In the genomic region with DNA sequence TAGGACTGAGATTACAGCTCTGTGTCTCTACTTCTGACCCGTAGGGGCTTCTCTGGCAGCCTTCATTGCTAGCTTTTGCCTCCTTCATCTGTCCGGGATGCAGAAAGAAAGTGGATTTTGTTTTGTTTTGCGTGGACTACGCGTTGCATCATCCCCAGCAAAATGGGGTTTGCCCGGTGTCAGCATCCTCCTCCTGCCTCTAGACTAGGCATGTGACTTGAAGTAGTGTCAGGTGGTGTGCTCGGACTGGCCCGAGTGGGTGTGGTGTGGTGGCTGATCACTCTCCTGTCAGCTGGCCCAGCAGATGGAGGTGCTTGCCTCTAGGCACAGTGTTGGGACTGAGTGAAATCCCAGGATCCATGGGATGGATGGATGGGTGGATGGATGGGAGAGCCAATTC, we compare ENCODE assay signal across 27 mouse cellular contexts. TPM values are rescaled to one million over a fixed set of nuclear protein-coding genes. Genes with fewer than 3 reads are reported as not detected.
A peak's percentile ranks its signal among the peaks of the same experiment; 100 is the strongest.
DNase-seq lines count a peak whose midpoint lies in the region; ATAC-seq and TF ChIP-seq lines count a peak whose summit lies in the region.
"Had no signal": no experiment of that assay in that cellular context is flagged by ENCODE, and none has a peak within 500 bp of the region (broad histone marks: within the 10 kb centered on the region; RNA-seq: fewer than 3 reads in every experiment).

No protein-coding gene starts in this region.

- no peak overlapping the region for H3K4me2 ChIP-seq in hindbrain, embryonic 16.5 days (ENCODE audit: low read length)
- H3K4me2 ChIP-seq: limb, embryonic 13.5 days; liver, embryonic 11.5 days; midbrain, embryonic 15.5 days had no signal

- 0 out of 2 replicates have a peak, but pooled peaks cover 2% of the 10 kb centered on the region for H3K9me3 ChIP-seq in E14TG2a.4 (ENCODE audit: low read length)
- H3K9me3 ChIP-seq in embryonic facial prominence, embryonic 10.5 days = peaks cover 2% of the 10 kb centered on the region; the same call in 1 of the 2 replicates
- H3K9me3 ChIP-seq in hindbrain, embryonic 16.5 days (ENCODE audit: control insufficient read depth, low read length) = no peaks in the 10 kb centered on the region
- H3K9me3 ChIP-seq: limb, embryonic 13.5 days; midbrain, embryonic 10.5 days; midbrain, embryonic 15.5 days had no signal

- intact Hi-C loops in gastrocnemius, adult 2 months (cut with DNase I) = no loop called here
- intact Hi-C loops in gastrocnemius, postnatal 36 days (cut with DNase I) = no loop called here

- peaks cover 19% of the 10 kb centered on the region for H3K36me3 ChIP-seq in E14TG2a.4 (ENCODE audit: insufficient read depth, low read length)
- H3K36me3 ChIP-seq in embryonic facial prominence, embryonic 10.5 days (replicated peaks) = peaks cover 54% of the 10 kb centered on the region
- no peaks in the 10 kb centered on the region for H3K36me3 ChIP-seq in hindbrain, embryonic 16.5 days (ENCODE audit: control insufficient read depth, insufficient read depth, low read length)
- H3K36me3 ChIP-seq: midbrain, embryonic 15.5 days had no signal

- 94% methylated on average over 8 of the region's 8 CpGs for WGBS in embryonic facial prominence, embryonic 10.5 days
- WGBS in hindbrain, embryonic 16.5 days = 91% methylated on average over 8 of the region's 8 CpGs

- no peak for DNase-seq in gastrocnemius, adult 2 months
- DNase-seq in gastrocnemius, postnatal 36 days = no peak
- DNase-seq in ZHBTc4 (ENCODE audit: low read depth, low spot score) = peak; percentile 91
- DNase-seq in neural tube, embryonic 10.5 days (ENCODE audit: extremely low spot score, low spot score) = no peak
- no peak for DNase-seq in embryonic facial prominence, embryonic 10.5 days (ENCODE audit: low spot score)
- DNase-seq: adrenal gland, adult 2 months; cerebellum, adult 11 months; cerebellum, adult 9-11 months; forebrain, postnatal 0 days; gastrocnemius, postnatal 10 days; heart, postnatal 14 days; kidney, adult 8-10 months; kidney, postnatal 4 days; right cerebral cortex, postnatal 14 days; thymus, postnatal 14 days had no signal

- no peak overlapping the region for H3K4me3 ChIP-seq in gastrocnemius, adult 2 months
- peak overlapping the region; percentile 81 for H3K4me3 ChIP-seq in E14TG2a.4 (replicated peaks; ENCODE audit: low read length)
- no peak overlapping the region for H3K4me3 ChIP-seq in embryonic facial prominence, embryonic 10.5 days
- H3K4me3 ChIP-seq in hindbrain, embryonic 16.5 days (ENCODE audit: low read length) = no peak overlapping the region
- H3K4me3 ChIP-seq: erythroblast, embryonic 14.5 days; limb, embryonic 13.5 days; midbrain, embryonic 10.5 days; midbrain, embryonic 15.5 days had no signal

- peak overlapping the region; percentile 25; the same call in 1 of the 2 replicates for H3K27ac ChIP-seq in gastrocnemius, adult 2 months
- H3K27ac ChIP-seq in embryonic facial prominence, embryonic 10.5 days (replicated peaks) = no peak overlapping the region
- no peak overlapping the region for H3K27ac ChIP-seq in hindbrain, embryonic 16.5 days (ENCODE audit: low read depth, low read length)
- H3K27ac ChIP-seq: hindbrain, postnatal 0 days; kidney, postnatal 0 days; limb, embryonic 13.5 days; midbrain, embryonic 10.5 days; midbrain, embryonic 15.5 days had no signal

- no peaks in the 10 kb centered on the region for H3K27me3 ChIP-seq in E14TG2a.4 (ENCODE audit: insufficient read depth, low read length)
- no peaks in the 10 kb centered on the region for H3K27me3 ChIP-seq in embryonic facial prominence, embryonic 10.5 days (replicated peaks; ENCODE audit: low read depth, poor library complexity, severe bottlenecking)
- H3K27me3 ChIP-seq in hindbrain, embryonic 16.5 days (replicated peaks; ENCODE audit: control insufficient read depth, insufficient read depth, low read length) = no peaks in the 10 kb centered on the region
- H3K27me3 ChIP-seq: limb, embryonic 13.5 days; midbrain, embryonic 15.5 days had no signal

- no peak for TF ChIP-seq CTCF in gastrocnemius, adult 2 months (IDR thresholded peaks at IDR 0.05)
- no peak for TF ChIP-seq CTCF in E14TG2a.4 (conservative IDR thresholded peaks at IDR 0.05; ENCODE audit: low read length)

- peaks cover 95% of the 10 kb centered on the region for H3K4me1 ChIP-seq in E14TG2a.4 (replicated peaks; ENCODE audit: low read depth, low read length)
- H3K4me1 ChIP-seq in embryonic facial prominence, embryonic 10.5 days = peaks cover 66% of the 10 kb centered on the region
- H3K4me1 ChIP-seq in hindbrain, embryonic 16.5 days (ENCODE audit: control insufficient read depth, insufficient read depth, low read depth, low read length) = peaks cover 50% of the 10 kb centered on the region

- ATAC-seq in hindbrain, embryonic 16.5 days = no peak
- ATAC-seq: activated CD4-positive, CD25-positive, alpha-beta regulatory T cell, adult 4 months; forebrain, postnatal 0 days; hindbrain, postnatal 0 days; intestine, embryonic 16.5 days; lung, postnatal 0 days; midbrain, embryonic 15.5 days had no signal

- no peak overlapping the region for H3K9ac ChIP-seq in hindbrain, embryonic 16.5 days (ENCODE audit: low read depth, low read length)
- H3K9ac ChIP-seq: forebrain, postnatal 0 days; limb, embryonic 13.5 days; midbrain, embryonic 15.5 days had no signal

RNA-seq across cellular contexts. Expression of gene Prrc2b, which starts 11.2 kb away (rescaled TPM):
- 10 to 100 TPM; 76.4 to 86.9 TPM for total RNA-seq in gastrocnemius, adult 2 months (2021)
- total RNA-seq in gastrocnemius, postnatal 36 days (2021) = 10 to 100 TPM; 69.4 to 70.1 TPM
- polyA plus RNA-seq in embryonic facial prominence, embryonic 10.5 days (2016; fragmentation: Nextera tagmentation; extraction: Ambion mirVana) = 60.0 and 69.9 TPM in 2 replicates
- polyA plus RNA-seq in hindbrain, embryonic 16.5 days (2015; fragmentation: Nextera tagmentation; extraction: Ambion mirVana) = 49.7 and 66.2 TPM in 2 replicates
